Mouse (Mus musculus) brain, adult 2 months (tissue): ENCODE data around the gene Abcd2.
A peak's percentile ranks its signal among the peaks of the same experiment; 100 is the strongest.

ENCODE experiments used
- DNase-seq: peaks from one replicate; pipeline ENCODE4 v3.0.0; 2011; ENCODE audit warnings: low read depth, low spot score

Abcd2 gene

GRCm38 (mm10) chr15:91163454-91163853, 28.1 kb downstream of the Abcd2 start:
- DNase-seq: no peak

GRCm38 (mm10) chr15:91161153-91161552, 30.4 kb downstream of the Abcd2 start:
- DNase-seq: no peak

- DNase-seq: no peak
These were observed 38.3 kb downstream of the Abcd2 start for GRCm38 (mm10) chr15:91153311-91153710.

- peak; percentile 46 for DNase-seq
These were observed 39.0 kb downstream of the Abcd2 start for GRCm38 (mm10) chr15:91152592-91152991.

GRCm38 (mm10) chr15:91124584-91124983, 67.0 kb downstream of the Abcd2 start:
- no peak for DNase-seq

GRCm38 (mm10) chr15:91112555-91113209, 78.9 kb downstream of the Abcd2 start:
- DNase-seq: no peak

GRCm38 (mm10) chr15:91108102-91108659, 83.4 kb downstream of the Abcd2 start:
- no peak for DNase-seq

- peak; percentile 67 for DNase-seq
These were observed 86.7 kb downstream of the Abcd2 start for GRCm38 (mm10) chr15:91104934-91105333.

- peak; percentile 62 for DNase-seq
These were observed 87.3 kb downstream of the Abcd2 start for GRCm38 (mm10) chr15:91104276-91104675.

- no peak for DNase-seq
These were observed 87.8 kb downstream of the Abcd2 start for GRCm38 (mm10) chr15:91103814-91104213.

GRCm38 (mm10) chr15:91103305-91103704, 88.3 kb downstream of the Abcd2 start:
- DNase-seq: no peak

- DNase-seq: no peak
These were observed 95.0 kb downstream of the Abcd2 start for GRCm38 (mm10) chr15:91096606-91097005.
